Mouse (Mus musculus) limb, embryonic 13.5 days (tissue): ENCODE measurements around the gene Gstt4. TPM values are rescaled to one million over a fixed set of nuclear protein-coding genes. Genes with fewer than 3 reads are reported as not detected.
A peak's percentile ranks its signal among the peaks of the same experiment; 100 is the strongest.
"Not testable (repeated sequence)": the region's sequence is repeated elsewhere in the genome, so short reads cannot be mapped to it uniquely, and the experiment has no call there.

ENCODE experiments used
- ATAC-seq: fragments of 200-750 bp; cut with Nextera tagmentation; 2 replicates; pipeline ENCODE4 v1.8.0; 2017; ENCODE audit warnings: low read depth, moderate number of reproducible peaks, moderate TSS enrichment; ENCODE audit not compliant: low FRiP score
- H3K27ac ChIP-seq: fragments of 300-500 bp; sonication (generic); 2 replicates; pipeline ENCODE4 v1.5.1; 2015; ENCODE audit warnings: inconsistent platforms, mild to moderate bottlenecking, moderate library complexity
- H3K27me3 ChIP-seq: fragments of 300-500 bp; sonication (generic); 2 replicates; pipeline ENCODE4 v1.6.1; 2015; ENCODE audit warnings: mild to moderate bottlenecking, inconsistent platforms
- H3K36me3 ChIP-seq: fragments of 300-500 bp; sonication (generic); 2 replicates; pipeline ENCODE4 v1.6.1; 2015; ENCODE audit warnings: inconsistent platforms, mild to moderate bottlenecking, moderate library complexity
- H3K4me1 ChIP-seq: fragments of 300-500 bp; sonication (generic); 2 replicates; pipeline ENCODE4 v1.6.1; 2015; ENCODE audit warnings: inconsistent platforms
- H3K4me2 ChIP-seq: fragments of 300-500 bp; sonication (generic); replicated peaks from 2 replicates; pipeline ENCODE4 v1.6.1; 2015; ENCODE audit warnings: inconsistent platforms, mild to moderate bottlenecking, moderate library complexity
- H3K4me3 ChIP-seq: fragments of 300-500 bp; sonication (generic); 2 replicates; pipeline ENCODE4 v1.5.1; 2015; ENCODE audit warnings: moderate library complexity, mild to moderate bottlenecking, inconsistent platforms
- H3K9ac ChIP-seq: fragments of 300-500 bp; sonication (generic); 2 replicates; pipeline ENCODE4 v1.6.1; 2015; ENCODE audit warnings: mild to moderate bottlenecking, inconsistent platforms
- H3K9me3 ChIP-seq: fragments of 300-500 bp; sonication (generic); 2 replicates; pipeline ENCODE4 v1.6.1; 2016; ENCODE audit warnings: inconsistent platforms
- WGBS: fragments of 180-500 bp; shearing (Covaris S2); methylation state at CpG from one replicate; pipeline ENCODE4 v1.1.7; 2015; 5-methylcytosine and 5-hydroxymethylcytosine counted together
- polyA plus RNA-seq: library from polyadenylated mRNA; unstranded; fragments of >200 nt; fragmentation: Nextera tagmentation; extraction: Ambion mirVana; gene quantifications from 2 replicates; pipeline ENCODE4 v1.2.1, GENCODE M21; 2015

Gene Gstt4
- polyA plus RNA-seq, 1 experiment from 2014 or later, result not detected

DNA sequence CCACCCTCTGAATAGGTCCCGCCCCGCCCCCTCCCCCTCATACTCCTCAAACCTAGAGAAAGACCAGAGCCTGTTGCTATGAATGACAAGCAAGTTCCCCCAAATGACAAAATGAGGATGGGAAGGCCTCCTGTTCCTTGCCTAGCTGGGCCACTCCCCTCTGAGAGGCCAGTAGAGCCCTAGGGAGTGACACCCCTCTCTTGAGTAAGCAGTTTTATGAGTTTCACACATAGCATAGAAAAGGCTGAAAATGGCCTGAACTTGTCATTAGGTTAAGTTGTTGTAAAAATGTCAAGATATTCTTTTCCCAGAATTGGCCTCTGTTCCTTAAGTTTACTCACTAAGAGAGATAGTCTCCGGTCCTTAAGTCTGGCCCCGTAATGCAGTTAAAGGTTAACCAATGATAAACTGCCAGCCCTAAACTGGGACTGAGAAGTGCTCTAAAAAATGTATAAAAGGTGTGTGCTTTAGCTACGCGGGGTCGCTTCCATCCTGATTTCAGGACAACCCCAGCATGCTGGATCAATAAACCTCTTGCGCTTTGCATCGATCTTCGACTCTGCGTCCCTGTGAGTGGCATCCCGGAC lies 30.3 kb upstream of the Gstt4 start:
- Histone ChIP-seq H3K27ac (no peak overlapping the region), H3K4me3 (no peak overlapping the region), H3K36me3 (peaks cover 12% of the 10 kb centered on the region), H3K9me3 (no peaks in the 10 kb centered on the region), H3K4me2 (no peak overlapping the region), H3K27me3 (no peaks in the 10 kb centered on the region), H3K4me1 (peaks cover 13% of the 10 kb centered on the region), H3K9ac (no peak overlapping the region)
- no peak for ATAC-seq
- WGBS, result 94% methylated on average over 12 of the region's 12 CpGs

DNA sequence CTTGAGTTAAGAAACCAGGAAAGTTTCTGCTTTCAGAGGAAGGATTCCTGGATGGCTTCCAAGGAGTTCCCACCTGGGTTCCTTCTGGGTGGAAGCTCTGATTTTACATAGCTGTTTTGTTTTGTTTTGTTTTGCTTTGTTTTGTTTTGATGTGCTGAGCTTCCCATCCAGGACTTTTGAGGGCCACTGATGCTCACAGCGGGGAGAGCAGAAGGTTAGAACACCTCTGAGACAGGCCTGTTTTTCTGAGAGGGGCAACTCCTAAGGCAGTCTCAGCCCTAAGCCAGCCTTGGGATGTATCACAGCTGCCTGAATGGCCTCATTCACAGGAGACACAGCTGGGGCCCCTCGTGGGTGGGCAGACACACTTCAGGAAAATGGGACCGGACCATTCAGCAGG lies 29.3 kb upstream of the Gstt4 start:
- Histone ChIP-seq H3K4me1 (peaks cover 13% of the 10 kb centered on the region), H3K4me2 (no peak overlapping the region), H3K4me3 (no peak overlapping the region), H3K36me3 (peaks cover 3% of the 10 kb centered on the region), H3K9me3 (no peaks in the 10 kb centered on the region), H3K27ac (peak overlapping the region; percentile 7; the same call in 1 of the 2 replicates), H3K27me3 (no peaks in the 10 kb centered on the region), H3K9ac (no peak overlapping the region)
- WGBS, result 43% methylated on average over 3 of the region's 3 CpGs
- no peak for ATAC-seq

DNA sequence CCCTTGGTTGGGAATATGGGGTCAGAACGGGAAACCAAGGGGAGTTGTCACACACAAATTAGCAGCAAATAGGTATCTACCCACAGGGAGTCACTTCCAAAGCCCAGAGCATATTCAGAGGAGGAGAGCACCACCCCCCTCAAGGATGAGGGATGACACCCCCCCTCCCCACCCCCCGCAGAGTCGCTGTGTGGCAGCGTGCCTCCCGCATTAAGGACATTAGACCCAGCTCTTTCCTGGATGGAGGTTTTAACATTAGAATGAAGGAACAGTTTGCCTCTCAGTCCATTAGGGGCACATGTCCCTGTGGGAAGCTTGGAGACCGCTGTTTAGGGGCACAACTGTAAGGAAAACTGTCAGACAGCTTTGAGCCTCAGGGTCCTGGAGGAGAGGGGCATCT lies 28.7 kb upstream of the Gstt4 start:
- no peaks in the 10 kb centered on the region for H3K36me3 ChIP-seq
- no peaks in the 10 kb centered on the region for H3K27me3 ChIP-seq
- no peaks in the 10 kb centered on the region for H3K9me3 ChIP-seq
- no peak overlapping the region for H3K4me2 ChIP-seq
- no peak overlapping the region for H3K27ac ChIP-seq
- ATAC-seq, result no peak
- peaks cover 13% of the 10 kb centered on the region for H3K4me1 ChIP-seq
- H3K9ac ChIP-seq, result no peak overlapping the region
- H3K4me3 ChIP-seq, result no peak overlapping the region
- WGBS, result 9% methylated on average over 6 of the region's 6 CpGs

DNA sequence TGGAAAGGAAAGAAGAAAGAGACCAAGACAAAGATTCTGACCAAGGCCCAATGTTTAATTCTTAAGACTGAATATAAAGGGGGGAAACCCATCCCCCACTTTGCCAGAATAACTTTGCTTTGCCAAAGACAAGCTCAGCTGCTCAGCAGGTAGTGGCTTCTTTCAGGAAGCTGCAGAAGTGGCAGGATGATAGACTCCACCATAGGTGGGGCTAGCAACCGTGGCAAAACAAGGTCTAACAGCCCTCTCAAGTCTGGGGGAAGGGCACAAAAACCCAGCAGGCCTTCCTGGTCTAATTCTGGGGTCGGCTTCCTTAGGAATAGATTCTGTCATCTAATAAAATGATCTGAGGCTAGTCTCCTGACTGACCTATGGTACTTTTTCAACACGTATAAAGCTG lies 26.0 kb upstream of the Gstt4 start:
- 23% methylated on average over 3 of the region's 3 CpGs for WGBS
- H3K27me3 ChIP-seq, result no peaks in the 10 kb centered on the region
- H3K4me2 ChIP-seq, result no peak overlapping the region

DNA sequence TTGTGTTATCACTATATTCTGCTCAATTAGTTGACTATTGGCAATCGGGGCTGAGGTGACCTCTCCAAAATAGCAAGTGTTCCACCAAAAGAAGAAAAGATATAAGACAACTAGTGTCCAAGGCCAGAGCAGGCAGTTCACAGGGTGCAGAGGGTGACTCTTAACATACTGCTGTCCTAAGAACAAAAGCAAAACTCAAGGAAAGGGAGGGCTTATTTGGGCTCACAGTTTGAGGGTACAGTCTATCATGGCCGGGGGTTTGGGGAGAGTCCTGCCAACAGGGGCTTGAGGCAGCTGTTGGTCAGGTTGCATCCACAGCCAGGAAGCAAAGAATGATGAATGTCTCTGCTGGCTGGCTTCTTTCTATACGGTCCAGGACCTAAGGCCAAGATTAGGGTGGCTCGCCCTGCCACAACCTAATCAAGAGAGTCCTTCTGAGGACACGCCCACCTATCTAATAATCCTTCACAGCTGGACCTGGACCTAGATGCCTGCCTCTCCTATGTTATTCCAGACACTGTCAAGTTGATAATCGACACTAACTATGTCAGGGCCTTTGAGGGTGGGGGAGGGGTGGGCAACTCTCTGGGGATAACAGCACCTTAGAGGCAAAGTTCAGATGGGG lies 23.1 kb upstream of the Gstt4 start:
- H3K4me3 ChIP-seq, result no peak overlapping the region
- ATAC-seq, result no peak
- H3K4me2 ChIP-seq, result no peak overlapping the region
- no peak overlapping the region for H3K9ac ChIP-seq
- no peaks in the 10 kb centered on the region; the same call in 1 of the 2 replicates for H3K4me1 ChIP-seq
- H3K27ac ChIP-seq, result no peak overlapping the region
- no peaks in the 10 kb centered on the region for H3K27me3 ChIP-seq
- no peaks in the 10 kb centered on the region for H3K36me3 ChIP-seq
- no peaks in the 10 kb centered on the region for H3K9me3 ChIP-seq
- WGBS, result 72% methylated on average over 6 of the region's 6 CpGs

More for the DNA sequence above, 26.0 kb upstream of the Gstt4 start:
- H3K9me3 ChIP-seq, result no peaks in the 10 kb centered on the region
- no peaks in the 10 kb centered on the region for H3K36me3 ChIP-seq
- ATAC-seq, result no peak
- no peak overlapping the region for H3K27ac ChIP-seq
- H3K4me1 ChIP-seq, result peaks cover 13% of the 10 kb centered on the region
- no peak overlapping the region for H3K9ac ChIP-seq
- no peak overlapping the region for H3K4me3 ChIP-seq

DNA sequence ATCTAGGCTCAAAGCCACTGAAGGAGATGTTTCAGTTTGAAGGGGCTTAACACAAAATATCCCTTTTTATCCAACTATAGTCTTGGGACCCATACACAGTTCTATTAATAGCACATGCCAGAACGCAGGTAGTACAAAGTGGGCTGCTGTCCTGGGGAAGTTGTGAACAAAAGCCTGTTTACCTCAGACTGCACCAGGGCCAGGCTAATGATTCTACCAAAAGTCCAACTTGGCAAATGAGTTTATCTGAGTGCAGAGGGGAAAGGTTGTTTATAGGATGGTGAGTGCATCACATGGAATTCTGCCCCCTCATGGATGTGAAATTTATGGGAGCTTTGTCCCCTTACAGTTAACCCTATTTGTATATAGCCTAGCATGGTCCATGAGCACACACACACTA lies 22.5 kb upstream of the Gstt4 start:
- H3K9me3 ChIP-seq, result no peaks in the 10 kb centered on the region
- H3K4me1 ChIP-seq, result no peaks in the 10 kb centered on the region; the same call in 1 of the 2 replicates
- no peaks in the 10 kb centered on the region for H3K36me3 ChIP-seq
- H3K4me2 ChIP-seq, result no peak overlapping the region
- no peak overlapping the region for H3K9ac ChIP-seq
- no peak for ATAC-seq
- 50% methylated on average over 1 of the region's 1 CpGs for WGBS
- no peaks in the 10 kb centered on the region for H3K27me3 ChIP-seq
- H3K27ac ChIP-seq, result no peak overlapping the region
- H3K4me3 ChIP-seq, result no peak overlapping the region

DNA sequence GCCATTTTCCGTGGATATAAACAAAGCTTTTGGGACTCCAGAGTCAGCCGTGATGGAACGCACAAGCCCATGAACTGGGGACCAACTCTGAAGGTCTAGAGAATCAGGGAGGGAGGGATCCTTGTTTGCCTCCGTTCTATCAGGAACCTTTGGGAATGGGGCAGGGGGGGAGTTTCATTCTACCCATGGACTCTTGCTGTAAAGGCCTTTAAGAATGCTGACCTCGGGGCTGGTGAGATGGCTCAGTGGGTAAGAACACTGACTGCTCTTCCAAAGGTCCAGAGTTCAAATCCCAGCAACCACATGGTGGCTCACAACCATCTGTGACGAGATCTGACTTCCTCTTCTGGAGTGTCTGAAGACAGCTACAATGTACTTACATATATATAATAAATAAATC lies 21.6 kb upstream of the Gstt4 start:
- not testable (repeated sequence) for H3K36me3 ChIP-seq, H3K4me2 ChIP-seq, H3K4me3 ChIP-seq, H3K9me3 ChIP-seq, H3K27ac ChIP-seq, H3K4me1 ChIP-seq, ATAC-seq, H3K27me3 ChIP-seq, H3K9ac ChIP-seq
- WGBS, result 84% methylated on average over 6 of the region's 6 CpGs

DNA sequence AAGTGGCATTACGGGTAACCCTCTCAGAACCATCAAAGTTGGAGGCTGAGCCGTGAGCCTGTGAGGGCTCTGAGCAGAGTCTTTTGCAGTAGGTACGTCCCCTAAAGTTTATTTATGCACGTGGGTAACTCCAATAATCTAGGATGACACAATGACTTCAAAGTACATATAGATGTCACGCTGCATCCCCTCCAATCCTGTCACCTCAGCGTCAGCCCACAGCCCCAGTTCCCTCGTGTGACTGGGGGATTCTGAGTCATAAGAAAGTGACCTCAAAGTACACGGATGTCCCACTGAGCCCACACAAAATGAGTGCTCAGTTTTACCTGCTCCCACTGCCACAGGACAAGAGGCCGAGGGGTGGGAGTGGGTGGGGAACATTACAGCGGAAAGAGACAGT lies 16.7 kb upstream of the Gstt4 start:
- H3K27me3 ChIP-seq, result peaks cover 2% of the 10 kb centered on the region; the same call in 1 of the 2 replicates
- no peak for ATAC-seq
- no peak overlapping the region for H3K27ac ChIP-seq
- WGBS, result 87% methylated on average over 10 of the region's 10 CpGs
- no peaks in the 10 kb centered on the region for H3K9me3 ChIP-seq
- no peak overlapping the region for H3K4me3 ChIP-seq
- no peak overlapping the region for H3K9ac ChIP-seq
- no peaks in the 10 kb centered on the region for H3K36me3 ChIP-seq
- no peak overlapping the region for H3K4me2 ChIP-seq
- H3K4me1 ChIP-seq, result peaks cover 30% of the 10 kb centered on the region

DNA sequence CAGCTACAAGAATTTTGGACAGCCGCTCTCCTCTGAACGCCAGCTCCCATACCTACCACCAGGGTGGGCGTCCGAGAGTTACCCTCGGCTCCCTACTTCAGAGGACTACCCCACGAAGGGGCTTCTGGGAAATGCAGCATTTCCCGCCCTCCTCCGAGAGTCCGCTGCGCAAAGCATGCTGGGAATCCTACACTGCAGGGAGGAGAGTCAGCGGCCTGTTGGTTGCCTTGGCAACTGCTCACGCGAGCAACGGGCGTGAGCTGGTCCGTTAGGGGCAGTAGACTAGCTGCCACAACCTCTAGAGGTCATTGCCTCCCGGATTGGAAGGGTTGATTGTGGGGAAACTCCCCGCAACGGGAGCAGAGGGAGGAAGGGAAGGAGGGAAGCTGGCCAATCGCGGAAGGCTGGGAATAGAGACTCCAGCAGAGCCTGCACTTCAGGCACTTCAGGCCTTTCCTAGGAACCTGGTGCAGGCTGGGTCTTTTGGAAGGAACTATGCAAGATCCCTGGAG lies 15.0 kb upstream of the Gstt4 start, which contains the start of gene Gstt2:
Gene Gstt2 (minus strand): TSS at position 177 of the 512 bp plus-strand sequence.
- Histone ChIP-seq H3K4me2 (peak within 1 kb of the TSS; percentile 76), H3K9me3 (no peaks in the 10 kb centered on the region), H3K36me3 (no peaks in the 10 kb centered on the region), H3K4me1 (peaks cover 39% of the 10 kb centered on the region), H3K27me3 (peaks cover 18% of the 10 kb centered on the region), H3K9ac (peak within 1 kb of the TSS; percentile 70), H3K27ac (peak within 1 kb of the TSS; percentile 86), H3K4me3 (peak within 1 kb of the TSS; percentile 47)
- peak; percentile 92 for ATAC-seq
- WGBS, result under 1% methylated on average over 21 of the region's 21 CpGs

DNA sequence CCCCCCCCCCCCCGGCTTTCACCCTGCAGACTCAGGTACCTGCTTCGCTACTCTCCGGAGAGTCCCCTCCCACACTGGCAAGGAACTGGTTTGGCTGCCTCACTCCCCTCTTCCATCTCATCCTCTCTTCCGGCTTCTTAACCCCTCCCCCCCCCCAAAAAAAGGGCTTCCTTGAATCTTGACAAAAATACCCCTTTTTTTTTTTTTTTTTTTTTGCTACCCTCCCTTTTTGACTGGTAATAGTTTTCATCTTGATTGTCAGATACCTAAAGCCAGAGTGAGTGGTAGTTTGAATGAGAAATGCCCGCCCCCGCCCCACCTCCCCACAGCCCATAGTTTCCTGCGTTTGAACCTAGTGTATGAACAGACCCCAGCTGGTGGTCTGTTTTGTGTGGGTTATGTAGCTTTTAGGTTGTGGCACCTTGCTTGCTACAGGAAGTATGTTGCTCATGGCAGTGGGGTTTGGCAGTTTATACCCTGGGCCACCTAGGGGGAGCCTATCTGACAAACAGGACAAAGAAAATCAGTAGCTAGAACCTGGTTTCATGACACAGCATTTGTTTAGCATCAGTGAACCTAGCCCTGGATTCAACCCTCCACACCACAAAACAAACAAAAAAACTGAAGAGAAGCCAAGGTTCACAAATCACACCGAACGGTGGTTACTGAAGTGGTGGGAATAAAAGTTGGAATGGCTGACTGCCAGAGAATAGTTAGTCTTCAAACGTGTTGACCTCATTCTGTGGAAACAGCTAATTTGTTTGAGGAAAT lies 13.6 kb upstream of the Gstt4 start:
- H3K9ac ChIP-seq, result no peak overlapping the region

DNA sequence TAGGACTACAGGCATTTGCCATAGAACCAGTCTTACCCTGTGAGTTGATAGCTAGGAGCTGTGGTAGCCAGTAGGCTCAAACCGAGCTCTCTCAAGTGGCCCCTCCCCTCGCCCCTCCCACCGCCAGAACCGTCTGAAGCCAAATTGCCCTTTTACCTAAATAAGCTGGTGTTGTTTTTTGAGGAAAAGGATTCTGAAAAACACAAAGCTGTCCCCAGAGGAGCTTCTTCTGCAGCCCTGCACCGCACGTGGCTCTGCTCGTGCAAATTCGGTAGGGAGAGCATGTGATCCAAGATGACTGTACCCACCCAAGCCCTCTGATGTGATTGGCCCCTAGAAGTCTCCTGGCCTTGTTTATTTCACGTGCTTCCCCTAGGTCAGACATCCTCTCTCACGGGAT lies 13.0 kb upstream of the Gstt4 start:
- 1% methylated on average over 10 of the region's 10 CpGs for WGBS
- peak overlapping the region; percentile 42 for H3K4me3 ChIP-seq
- peaks cover 39% of the 10 kb centered on the region for H3K4me1 ChIP-seq
- no peak overlapping the region for H3K27ac ChIP-seq
- H3K4me2 ChIP-seq, result peak overlapping the region; percentile 76
- peaks cover 20% of the 10 kb centered on the region for H3K27me3 ChIP-seq
- H3K9me3 ChIP-seq, result no peaks in the 10 kb centered on the region
- ATAC-seq, result no peak
- H3K36me3 ChIP-seq, result no peaks in the 10 kb centered on the region
- peak overlapping the region; percentile 48; the same call in 1 of the 2 replicates for H3K9ac ChIP-seq

More for the DNA sequence above, 13.6 kb upstream of the Gstt4 start:
- Histone ChIP-seq H3K36me3 (no peaks in the 10 kb centered on the region), H3K4me3 (peak overlapping the region; percentile 42), H3K4me1 (peaks cover 39% of the 10 kb centered on the region), H3K27me3 (peaks cover 20% of the 10 kb centered on the region), H3K27ac (no peak overlapping the region), H3K9me3 (no peaks in the 10 kb centered on the region), H3K4me2 (peak overlapping the region; percentile 76)
- 27% methylated on average over 9 of the region's 10 CpGs for WGBS
- no peak for ATAC-seq

DNA sequence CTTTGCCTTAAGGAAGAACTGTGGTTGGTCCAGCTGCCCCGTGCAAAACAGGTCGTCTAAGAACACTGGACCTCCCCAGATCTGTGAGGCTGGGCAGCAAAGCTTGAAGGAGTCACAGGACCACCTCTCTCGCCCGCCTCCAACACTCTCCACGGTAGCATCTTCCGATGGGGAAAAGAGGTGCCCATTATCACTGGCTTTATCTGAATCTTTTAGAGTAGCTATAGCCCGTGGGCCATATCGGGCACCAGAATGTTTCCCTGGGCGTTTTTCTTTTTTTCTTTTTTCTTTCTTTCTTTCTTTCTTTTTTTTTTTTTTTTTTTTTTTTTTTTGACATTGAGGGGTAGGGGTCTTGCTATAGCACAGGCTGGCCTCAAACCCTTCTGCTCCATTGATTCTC lies 12.4 kb upstream of the Gstt4 start:
- no peak for ATAC-seq
- Histone ChIP-seq H3K4me3 (peak overlapping the region; percentile 42), H3K27me3 (peaks cover 20% of the 10 kb centered on the region), H3K36me3 (no peaks in the 10 kb centered on the region), H3K9ac (peak overlapping the region; percentile 55), H3K27ac (no peak overlapping the region), H3K9me3 (no peaks in the 10 kb centered on the region), H3K4me1 (peaks cover 39% of the 10 kb centered on the region), H3K4me2 (peak overlapping the region; percentile 76)
- 19% methylated on average over 9 of the region's 9 CpGs for WGBS
